Mouse (Mus musculus) limb, embryonic 12.5 days (tissue): ENCODE measurements around the gene C1s1. TPM values are rescaled to one million over a fixed set of nuclear protein-coding genes. Genes with fewer than 3 reads are reported as not detected.
"Not testable (repeated sequence)": the region's sequence is repeated elsewhere in the genome, so short reads cannot be mapped to it uniquely, and the experiment has no call there.

ENCODE experiments used
- ATAC-seq: fragments of 200-750 bp; cut with Nextera tagmentation; 2 replicates; pipeline ENCODE4 v1.8.0; 2017; ENCODE audit warnings: low read depth, moderate TSS enrichment; ENCODE audit not compliant: insufficient number of reproducible peaks, insufficient read depth, low FRiP score, low TSS enrichment
- H3K27ac ChIP-seq: fragments of 300-500 bp; sonication (generic); 2 replicates; pipeline ENCODE4 v1.5.1; 2016; ENCODE audit warnings: mild to moderate bottlenecking, moderate library complexity
- H3K27me3 ChIP-seq: fragments of 300-500 bp; sonication (generic); 2 replicates; pipeline ENCODE4 v1.6.1; 2016; ENCODE audit warnings: mild to moderate bottlenecking, moderate library complexity
- H3K36me3 ChIP-seq: fragments of 300-500 bp; sonication (generic); 2 replicates; pipeline ENCODE4 v1.6.1; 2016; ENCODE audit warnings: mild to moderate bottlenecking, moderate library complexity
- H3K4me1 ChIP-seq: fragments of 300-500 bp; sonication (generic); replicated peaks from 2 replicates; pipeline ENCODE4 v1.6.1; 2016
- H3K4me2 ChIP-seq: fragments of 300-500 bp; sonication (generic); 2 replicates; pipeline ENCODE4 v1.6.1; 2016; ENCODE audit warnings: mild to moderate bottlenecking, moderate library complexity
- H3K4me3 ChIP-seq: fragments of 300-500 bp; sonication (generic); replicated peaks from 2 replicates; pipeline ENCODE4 v1.5.1; 2016; ENCODE audit warnings: mild to moderate bottlenecking
- H3K9ac ChIP-seq: fragments of 300-500 bp; sonication (generic); replicated peaks from 2 replicates; pipeline ENCODE4 v1.6.1; 2016; ENCODE audit warnings: mild to moderate bottlenecking, moderate library complexity
- H3K9me3 ChIP-seq: fragments of 300-500 bp; sonication (generic); 2 replicates; pipeline ENCODE4 v1.6.1; 2016; ENCODE audit warnings: mild to moderate bottlenecking, moderate library complexity
- WGBS: fragments of 180-500 bp; shearing (Covaris S2); methylation state at CpG from one replicate; pipeline ENCODE4 v1.1.7; 2016; 5-methylcytosine and 5-hydroxymethylcytosine counted together
- polyA plus RNA-seq: library from polyadenylated mRNA; unstranded; fragments of >200 nt; fragmentation: Nextera tagmentation; extraction: Ambion mirVana; gene quantifications from 2 replicates; pipeline ENCODE4 v1.2.1, GENCODE M21; 2016

The C1s1 gene
- polyA plus RNA-seq, 1 experiment from 2014 or later, result 0.85 TPM

DNA sequence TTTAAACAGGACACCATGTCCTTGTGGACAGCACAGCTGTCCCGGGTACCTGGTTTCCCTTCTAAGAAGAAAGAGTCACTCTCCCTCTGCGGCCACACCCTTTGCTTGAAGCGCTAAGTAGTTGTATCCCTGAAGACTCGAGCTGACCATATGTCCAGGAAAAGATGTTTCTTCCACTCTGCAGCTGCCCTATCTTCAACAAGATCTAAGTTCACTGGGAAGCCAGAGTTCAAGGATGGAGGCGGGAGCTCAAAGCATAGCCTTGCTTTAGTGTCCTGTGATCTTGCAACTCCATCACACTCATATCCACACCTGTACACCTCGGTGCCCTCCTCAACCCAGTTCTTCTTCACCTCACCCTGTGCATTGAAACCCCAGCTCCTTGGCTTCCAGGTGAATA is 30.2 kb downstream of the C1s1 start:
- Histone ChIP-seq H3K36me3 (no peaks in the 10 kb centered on the region), H3K9me3 (no peaks in the 10 kb centered on the region), H3K4me1 (no peaks in the 10 kb centered on the region), H3K9ac (no peak overlapping the region), H3K4me3 (no peak overlapping the region), H3K27ac (no peak overlapping the region), H3K27me3 (no peaks in the 10 kb centered on the region), H3K4me2 (no peak overlapping the region)
- WGBS, result 64% methylated on average over 6 of the region's 6 CpGs
- ATAC-seq, result no peak

- H3K27ac ChIP-seq, H3K4me1 ChIP-seq, ATAC-seq, H3K4me2 ChIP-seq, H3K27me3 ChIP-seq, H3K9ac ChIP-seq, H3K4me3 ChIP-seq, H3K9me3 ChIP-seq, H3K36me3 ChIP-seq: not testable (repeated sequence)
- whole genome bisulfite sequencing, result 90% methylated on average over 5 of the region's 5 CpGs
Measured at GRCm38 (mm10) chr6:124509192-124509591, 33.0 kb downstream of the C1s1 start.

DNA sequence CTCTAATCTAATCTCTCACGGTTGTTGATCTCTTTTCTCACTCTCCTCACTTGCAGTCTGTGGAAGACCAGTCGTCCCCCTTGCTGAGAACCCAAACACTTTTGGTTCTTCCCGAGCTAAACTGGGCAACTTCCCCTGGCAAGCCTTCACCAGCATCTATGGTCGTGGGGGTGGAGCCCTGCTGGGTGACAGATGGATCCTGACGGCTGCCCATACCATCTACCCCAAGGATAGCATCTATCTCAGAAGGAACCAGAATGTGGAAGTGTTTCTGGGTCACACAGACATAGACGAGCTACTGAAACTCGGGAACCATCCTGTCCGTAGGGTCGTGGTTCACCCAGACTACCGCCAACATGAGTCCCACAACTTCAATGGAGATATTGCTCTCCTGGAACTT is 33.9 kb downstream of the C1s1 start:
- 79% methylated on average over 10 of the region's 10 CpGs for WGBS
- H3K36me3 ChIP-seq, result no peaks in the 10 kb centered on the region
- H3K9ac ChIP-seq, result no peak overlapping the region
- no peak overlapping the region for H3K27ac ChIP-seq
- no peak for ATAC-seq
- H3K9me3 ChIP-seq, result no peaks in the 10 kb centered on the region
- no peaks in the 10 kb centered on the region for H3K4me1 ChIP-seq
- H3K4me2 ChIP-seq, result no peak overlapping the region
- no peak overlapping the region for H3K4me3 ChIP-seq
- no peaks in the 10 kb centered on the region for H3K27me3 ChIP-seq

DNA sequence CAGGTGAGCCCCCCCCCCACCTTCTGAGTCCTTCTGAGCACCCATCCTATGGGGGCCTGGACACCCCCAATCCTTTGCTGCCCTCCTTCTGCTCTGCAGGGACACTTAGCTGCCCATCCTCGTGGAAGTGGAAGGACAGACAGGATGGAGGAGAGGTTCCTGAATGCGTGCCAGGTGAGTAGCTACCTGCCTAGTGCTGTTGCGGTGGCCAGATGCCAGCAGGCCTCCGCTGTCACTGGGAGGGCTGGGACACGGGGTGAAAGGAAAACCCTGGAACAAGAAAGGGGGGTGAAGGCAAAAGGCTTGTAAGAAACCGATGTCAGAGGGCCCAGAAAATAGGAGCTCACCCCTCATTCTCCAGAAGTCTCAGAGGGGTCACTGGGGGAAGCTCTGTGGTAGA is 35.2 kb downstream of the C1s1 start:
- H3K4me3 ChIP-seq, result no peak overlapping the region
- WGBS, result 80% methylated on average over 6 of the region's 6 CpGs
- no peaks in the 10 kb centered on the region for H3K36me3 ChIP-seq
- H3K4me2 ChIP-seq, result no peak overlapping the region
- no peak overlapping the region for H3K27ac ChIP-seq
- no peaks in the 10 kb centered on the region for H3K27me3 ChIP-seq
- no peak for ATAC-seq
- no peaks in the 10 kb centered on the region for H3K4me1 ChIP-seq
- H3K9ac ChIP-seq, result no peak overlapping the region
- no peaks in the 10 kb centered on the region for H3K9me3 ChIP-seq

DNA sequence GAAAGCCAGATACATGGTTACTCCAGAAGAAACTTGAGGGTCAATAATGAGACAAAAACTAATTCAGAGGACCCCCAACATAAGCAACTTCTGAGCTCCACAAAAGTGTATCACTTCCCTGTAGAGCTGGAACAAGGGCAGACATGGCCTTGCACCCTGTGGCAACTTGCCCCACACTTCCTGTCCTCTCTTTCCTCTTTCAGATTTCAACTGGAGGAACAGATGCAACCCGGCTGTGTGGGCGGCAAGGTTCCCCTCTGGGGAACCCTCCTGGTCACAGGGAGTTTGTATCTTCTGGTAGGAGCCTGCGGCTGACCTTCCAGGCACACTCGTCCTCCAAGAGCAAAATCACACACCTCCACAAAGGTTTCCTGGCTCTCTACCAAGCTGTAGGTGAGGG is 37.1 kb downstream of the C1s1 start:
- Histone ChIP-seq H3K4me3 (no peak overlapping the region), H3K27ac (no peak overlapping the region), H3K27me3 (no peaks in the 10 kb centered on the region), H3K4me1 (no peaks in the 10 kb centered on the region), H3K9me3 (no peaks in the 10 kb centered on the region), H3K36me3 (no peaks in the 10 kb centered on the region), H3K9ac (no peak overlapping the region), H3K4me2 (no peak overlapping the region)
- no peak for ATAC-seq
- WGBS, result 78% methylated on average over 4 of the region's 4 CpGs

DNA sequence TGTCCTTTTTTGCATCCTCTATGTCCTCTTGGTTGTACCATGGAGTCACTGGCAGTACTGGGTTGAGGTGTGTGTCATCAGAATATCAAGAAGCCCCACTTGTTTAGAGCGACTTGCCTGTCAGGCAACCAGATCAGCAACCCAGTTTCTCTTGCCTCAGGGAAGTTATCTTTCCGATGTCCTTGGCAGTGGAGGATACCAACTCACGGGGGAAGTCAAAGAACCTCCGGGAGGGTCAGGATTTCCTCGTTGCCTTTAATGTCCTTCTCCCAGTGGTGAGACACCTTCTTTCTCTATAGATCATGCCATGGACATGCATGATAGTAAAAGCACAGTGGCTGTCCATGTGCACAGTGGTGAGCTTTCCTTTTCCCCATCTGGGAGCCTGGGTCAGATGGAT is 40.1 kb downstream of the C1s1 start:
- no peak overlapping the region for H3K4me3 ChIP-seq
- no peak overlapping the region for H3K4me2 ChIP-seq
- no peaks in the 10 kb centered on the region for H3K9me3 ChIP-seq
- H3K27me3 ChIP-seq, result no peaks in the 10 kb centered on the region
- H3K9ac ChIP-seq, result no peak overlapping the region
- ATAC-seq, result no peak
- H3K4me1 ChIP-seq, result no peaks in the 10 kb centered on the region
- 86% methylated on average over 5 of the region's 5 CpGs for WGBS
- no peaks in the 10 kb centered on the region for H3K36me3 ChIP-seq
- H3K27ac ChIP-seq, result no peak overlapping the region

- H3K9ac ChIP-seq, result no peak overlapping the region
- WGBS, result 79% methylated on average over 4 of the region's 4 CpGs
- no peaks in the 10 kb centered on the region for H3K4me1 ChIP-seq
- no peak overlapping the region for H3K4me3 ChIP-seq
- ATAC-seq, result no peak
- H3K9me3 ChIP-seq, result no peaks in the 10 kb centered on the region
- H3K27me3 ChIP-seq, result no peaks in the 10 kb centered on the region
- no peak overlapping the region for H3K4me2 ChIP-seq
- no peak overlapping the region for H3K27ac ChIP-seq
- H3K36me3 ChIP-seq, result no peaks in the 10 kb centered on the region
Measured at GRCm38 (mm10) chr6:124501473-124501872, 40.7 kb downstream of the C1s1 start.

DNA sequence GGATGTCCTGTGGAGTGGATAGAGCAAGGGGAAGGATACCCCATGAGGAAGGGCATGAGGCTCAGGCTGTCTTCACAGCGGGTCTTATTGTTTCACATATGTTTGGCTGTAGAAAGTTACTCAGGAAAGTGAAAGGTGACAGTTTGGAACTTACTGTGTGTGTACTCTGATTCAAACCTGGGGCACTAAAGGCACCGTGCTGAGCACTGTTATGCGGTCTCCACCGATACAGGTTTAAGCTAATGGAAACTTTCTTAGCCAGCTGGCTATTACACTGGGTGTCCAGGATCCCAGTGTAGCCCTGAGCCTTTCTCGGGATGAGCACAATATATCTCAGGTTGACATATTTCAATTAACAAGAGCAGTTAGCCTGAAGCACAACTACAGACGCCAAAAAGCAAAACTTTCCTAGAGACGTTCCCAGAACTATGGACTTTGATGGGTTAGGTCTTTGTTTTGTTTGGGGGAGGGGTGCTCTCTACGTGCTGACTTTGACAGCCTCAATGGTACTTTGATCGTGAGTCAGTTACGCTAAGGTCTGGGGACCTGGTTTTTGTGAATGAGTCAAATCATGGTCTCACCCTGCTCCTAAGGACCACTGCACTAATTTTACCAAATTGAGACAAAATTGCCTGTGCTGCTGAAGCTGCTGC is 42.1 kb downstream of the C1s1 start:
- no peak overlapping the region for H3K4me2 ChIP-seq
- H3K4me1 ChIP-seq, result no peaks in the 10 kb centered on the region
- no peak overlapping the region for H3K4me3 ChIP-seq
- H3K27ac ChIP-seq, result no peak overlapping the region
- WGBS, result 38% methylated on average over 10 of the region's 10 CpGs
- H3K9me3 ChIP-seq, result no peaks in the 10 kb centered on the region
- H3K27me3 ChIP-seq, result no peaks in the 10 kb centered on the region
- H3K36me3 ChIP-seq, result no peaks in the 10 kb centered on the region
- H3K9ac ChIP-seq, result no peak overlapping the region
- no peak for ATAC-seq

DNA sequence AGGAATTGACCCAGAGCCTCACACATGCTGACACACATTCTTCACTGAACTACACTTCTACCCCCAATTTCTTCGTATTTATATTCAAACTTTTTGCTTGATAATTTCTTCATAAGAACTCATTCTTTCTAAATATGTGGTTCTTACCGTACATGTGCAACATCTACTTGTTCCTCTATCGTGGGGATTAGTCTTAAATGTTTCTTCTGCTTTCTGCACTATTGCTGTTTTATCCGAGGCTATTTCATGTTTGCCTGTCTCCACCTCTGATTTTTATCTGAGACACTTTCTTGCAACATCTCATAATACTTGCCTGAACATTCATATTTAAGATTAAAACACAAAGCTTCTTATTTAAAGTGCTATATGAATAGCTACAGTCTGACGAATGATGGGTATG is 46.1 kb downstream of the C1s1 start:
- no peaks in the 10 kb centered on the region for H3K27me3 ChIP-seq
- ATAC-seq, result no peak
- no peak overlapping the region for H3K4me2 ChIP-seq
- H3K27ac ChIP-seq, result no peak overlapping the region
- no peak overlapping the region for H3K9ac ChIP-seq
- no peaks in the 10 kb centered on the region for H3K9me3 ChIP-seq
- WGBS, result 89% methylated on average over 5 of the region's 5 CpGs
- no peak overlapping the region for H3K4me3 ChIP-seq
- no peaks in the 10 kb centered on the region for H3K36me3 ChIP-seq
- peaks cover 6% of the 10 kb centered on the region; the same call in 1 of the 2 replicates for H3K4me1 ChIP-seq

DNA sequence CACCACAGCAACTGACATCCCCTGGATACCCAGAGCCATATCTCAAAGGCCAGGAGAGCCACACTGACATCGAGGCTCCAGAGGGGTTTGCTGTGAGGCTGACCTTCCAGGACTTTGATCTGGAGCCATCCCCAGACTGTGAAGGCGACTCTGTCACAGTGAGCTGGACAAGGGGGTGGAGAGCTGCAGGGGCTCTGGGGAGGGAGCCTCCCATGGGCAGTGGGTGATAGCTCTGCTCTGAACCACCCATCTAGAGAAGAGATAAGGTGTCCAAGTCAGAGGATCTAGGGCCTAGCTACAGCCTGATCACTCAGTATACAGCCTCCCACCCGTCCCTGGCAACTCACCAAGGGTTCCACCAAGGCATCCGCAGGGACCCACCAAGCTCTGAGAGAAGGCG is 48.3 kb downstream of the C1s1 start:
- no peaks in the 10 kb centered on the region for H3K9me3 ChIP-seq
- no peaks in the 10 kb centered on the region for H3K27me3 ChIP-seq
- no peak overlapping the region for H3K4me3 ChIP-seq
- H3K4me1 ChIP-seq, result peaks cover 6% of the 10 kb centered on the region; the same call in 1 of the 2 replicates
- H3K36me3 ChIP-seq, result no peaks in the 10 kb centered on the region
- ATAC-seq, result no peak
- 76% methylated on average over 5 of the region's 5 CpGs for WGBS
- no peak overlapping the region for H3K27ac ChIP-seq
- no peak overlapping the region for H3K9ac ChIP-seq
- no peak overlapping the region for H3K4me2 ChIP-seq

- peaks cover 6% of the 10 kb centered on the region; the same call in 1 of the 2 replicates for H3K4me1 ChIP-seq
- no peak within 1 kb of the TSS for H3K4me2 ChIP-seq
- H3K27ac ChIP-seq, result no peak within 1 kb of the TSS
- H3K36me3 ChIP-seq, result no peaks in the 10 kb centered on the region
- H3K9me3 ChIP-seq, result no peaks in the 10 kb centered on the region
- H3K9ac ChIP-seq, result no peak within 1 kb of the TSS
- WGBS, result 49% methylated on average over 3 of the region's 4 CpGs
- H3K27me3 ChIP-seq, result no peaks in the 10 kb centered on the region
- ATAC-seq, result peak; percentile 89
- H3K4me3 ChIP-seq, result no peak within 1 kb of the TSS
Measured at GRCm38 (mm10) chr6:124492842-124493561, 49.2 kb downstream of the C1s1 start, which contains the start of gene C1rl. Gene C1rl (plus strand): TSS chr6:124493113.

DNA sequence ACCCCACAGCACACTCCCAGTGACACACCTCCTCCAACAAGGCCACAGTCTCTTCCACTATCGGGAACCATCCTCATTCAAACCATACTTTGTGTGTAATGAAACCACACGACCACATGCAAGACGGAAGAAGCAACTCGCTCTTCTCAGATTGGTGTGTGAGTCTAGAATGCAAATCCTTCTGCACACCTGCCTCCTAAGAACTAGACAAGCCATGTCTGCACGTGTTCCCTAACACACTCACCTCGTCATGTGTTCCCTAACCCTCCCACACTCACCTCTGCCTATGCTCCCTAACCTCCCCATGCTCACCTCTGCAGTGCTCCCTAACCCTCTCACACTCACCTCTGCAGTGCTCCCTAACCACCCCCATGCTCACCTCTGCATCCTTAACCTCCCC is 50.7 kb downstream of the C1s1 start:
- no peaks in the 10 kb centered on the region for H3K27me3 ChIP-seq
- no peak overlapping the region for H3K27ac ChIP-seq
- H3K9ac ChIP-seq, result no peak overlapping the region
- WGBS, result 78% methylated on average over 6 of the region's 6 CpGs
- no peaks in the 10 kb centered on the region for H3K9me3 ChIP-seq
- ATAC-seq, result no peak
- peaks cover 6% of the 10 kb centered on the region; the same call in 1 of the 2 replicates for H3K4me1 ChIP-seq
- H3K4me2 ChIP-seq, result no peak overlapping the region
- H3K4me3 ChIP-seq, result no peak overlapping the region
- no peaks in the 10 kb centered on the region for H3K36me3 ChIP-seq
